Mouse (Mus musculus) Patski (cell line): Measurements from ENCODE around the gene Slc26a9. TPM values are rescaled to one million over a fixed set of nuclear protein-coding genes. Genes with fewer than 3 reads are reported as not detected.

Source experiments
- ATAC-seq: fragments of 100-300 bp; one replicate; pipeline ENCODE4 v1.8.0; 2021
- CTCF ChIA-PET: fragments of 350-600 bp; sonication (Branson Sonifier 250); formaldehyde crosslinking; loops from one replicate; lab custom pipeline; 2022; ENCODE audit warnings: inconsistent platforms; lab: Charles Lee
- POLR2A ChIA-PET: fragments of 350-600 bp; sonication (Branson Sonifier 250); formaldehyde crosslinking; loops from one replicate; lab custom pipeline; 2022; ENCODE audit warnings: antibody characterized with exemption, inconsistent platforms; lab: Charles Lee
- DNase-seq: peaks from one replicate; pipeline ENCODE4 v3.0.0-alpha.2; 2011; ENCODE audit warnings: low read depth, low spot score
- H3K27me3 ChIP-seq: fragments of 371-371 bp; one replicate; pipeline ENCODE4 v1.5.1; 2021
- CTCF ChIP-seq: fragments of 100-300 bp; IDR thresholded peaks from one replicate; pipeline ENCODE4 v1.5.1; 2021
- in situ Hi-C: fragments of 300-500 bp; cut with MboI; formaldehyde crosslinking; loops from 3 replicates; pipeline ENCODE4 v1.11.1; 2018; ENCODE audit warnings: low pct_unique_long_range_greater_than_20kb, mixed read lengths
- polyA plus RNA-seq: library from polyadenylated mRNA; unstranded; gene quantifications from one replicate; pipeline ENCODE4 v1.2.3, GENCODE M21; 2021

The Slc26a9 gene
- polyA plus RNA-seq, 1 experiment from 2014 or later, result 0.01 TPM

DNA sequence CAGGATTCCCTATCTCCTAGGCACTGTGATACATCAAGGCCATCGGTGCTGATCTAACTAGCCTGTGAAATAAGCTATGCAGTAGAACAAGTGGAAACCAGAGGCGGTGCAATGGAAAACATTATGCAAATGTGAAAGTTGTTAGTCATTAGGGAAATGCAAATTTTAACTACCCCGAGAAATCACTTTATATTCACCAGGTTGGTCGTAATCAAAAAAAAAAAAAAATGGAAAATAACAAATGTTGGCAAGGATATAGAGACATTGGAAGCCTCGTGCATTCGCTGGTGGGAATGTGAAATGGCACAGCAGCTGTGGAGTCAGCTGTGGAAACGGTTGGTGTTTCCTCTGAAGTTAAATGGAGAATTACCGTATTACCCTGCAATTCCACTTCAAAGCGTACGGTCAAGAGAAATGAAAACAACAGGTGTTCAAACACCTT lies 77.1 kb downstream of the Slc26a9 start:
- TF ChIP-seq CTCF, result no peak
- ATAC-seq (no peak), DNase-seq (no peak)
- in situ Hi-C loops, result no loop called here
- ChIA-PET CTCF (no interaction called here), POLR2A (interaction anchor here (0.6 to 0.9 kb wide), 3 partner anchors 9 to 245 kb away, joined by 3 to 4 read pairs (median 3); no protein-coding TSS in a partner anchor)
- H3K27me3 ChIP-seq, result peaks cover 28% of the 10 kb centered on the region

Other genes starting within 250 kb of the Slc26a9 start
- 29.4 TPM for gene Srgap2, start 216.7 kb upstream of the Slc26a9 start, polyA plus RNA-seq
- 2.3 TPM for gene Fam72a, start 216.1 kb upstream of the Slc26a9 start, polyA plus RNA-seq
- not detected for gene Avpr1b, start 144.8 kb upstream of the Slc26a9 start, polyA plus RNA-seq
- gene Ctse, start 105.7 kb upstream of the Slc26a9 start, polyA plus RNA-seq, result not detected
- gene Rab7b, start 55.3 kb upstream of the Slc26a9 start, polyA plus RNA-seq, result 0.82 TPM
- not detected for gene Pm20d1, start 53.4 kb downstream of the Slc26a9 start, polyA plus RNA-seq
- gene Slc41a1, start 83.5 kb downstream of the Slc26a9 start, polyA plus RNA-seq, result 25.8 TPM
- gene Rab29, start 123.2 kb downstream of the Slc26a9 start, polyA plus RNA-seq, result 12.9 TPM
- 37.8 TPM for gene Nucks1, start 166.5 kb downstream of the Slc26a9 start, polyA plus RNA-seq
- gene Slc45a3, start 218.9 kb downstream of the Slc26a9 start, polyA plus RNA-seq, result 0.65 TPM